Mouse (Mus musculus) megakaryocyte, embryonic 14.5 days (primary cell): Measurements from ENCODE around the gene Map1lc3a. TPM values are rescaled to one million over a fixed set of nuclear protein-coding genes. Genes with fewer than 3 reads are reported as not detected.

Source experiments
- H3K27me3 ChIP-seq: replicated peaks from 2 replicates; pipeline ENCODE3; 2012; ENCODE audit warnings: inconsistent platforms
- H3K36me3 ChIP-seq: replicated peaks from 2 replicates; pipeline ENCODE3; 2012; ENCODE audit warnings: low read length, inconsistent platforms, mixed read lengths
- H3K4me1 ChIP-seq: 2 replicates; pipeline ENCODE4 v1.6.1; 2012; ENCODE audit warnings: inconsistent platforms
- H3K4me3 ChIP-seq: replicated peaks from 2 replicates; pipeline ENCODE3; 2012; ENCODE audit warnings: moderate library complexity, mild to moderate bottlenecking, inconsistent platforms
- H3K9me3 ChIP-seq: 2 replicates; pipeline ENCODE4 v1.6.1; 2012; ENCODE audit warnings: inconsistent platforms
- FLI1 ChIP-seq: IDR thresholded peaks from 2 replicates; pipeline ENCODE4 v1.6.1; 2012; ENCODE audit warnings: low read length, inconsistent platforms, mixed read lengths
- GATA1 ChIP-seq: IDR thresholded peaks from 3 replicates; pipeline ENCODE4 v1.6.1; 2012; ENCODE audit warnings: mixed read lengths, low read length, inconsistent platforms, borderline replicate concordance
- polyA plus RNA-seq: library from polyadenylated mRNA; stranded (reverse); fragments of >175 nt; gene quantifications from 2 replicates; pipeline ENCODE4 v1.2.3, GENCODE M21; 2012; ENCODE audit warnings: low replicate concordance; ENCODE audit not compliant: insufficient read depth

The Map1lc3a gene
- polyA plus RNA-seq, 1 experiment: 47.3 TPM

DNA sequence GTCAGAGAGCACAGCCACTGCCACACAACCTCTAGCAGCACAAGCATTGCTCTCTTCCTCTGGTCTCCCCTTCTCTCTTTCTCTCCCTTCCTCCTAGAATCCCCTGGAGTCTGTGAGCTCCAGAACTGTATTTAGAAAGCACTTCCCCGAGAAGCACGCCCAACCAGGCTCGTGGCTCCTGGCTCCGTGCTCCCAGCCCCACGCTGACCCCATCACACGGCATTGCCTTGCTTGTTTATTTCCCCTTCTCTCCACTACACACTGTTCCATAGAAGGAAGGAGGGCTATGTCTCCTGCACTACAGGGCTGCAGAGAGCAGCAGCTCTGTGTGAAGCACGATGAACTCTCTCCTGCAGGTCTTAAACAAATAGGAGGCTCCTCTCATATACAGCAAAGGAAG lies 8.6 kb downstream of the Map1lc3a start:
- Histone ChIP-seq H3K4me1 (peaks cover 17% of the 10 kb centered on the region), H3K36me3 (peaks cover 51% of the 10 kb centered on the region), H3K27me3 (no peaks in the 10 kb centered on the region), H3K4me3 (no peak overlapping the region), H3K9me3 (no peaks in the 10 kb centered on the region)
- TF ChIP-seq GATA1: no peak

- TF ChIP-seq FLI1 (no peak), GATA1 (no peak)
- Histone ChIP-seq H3K4me3 (no peak overlapping the region), H3K4me1 (peaks cover 17% of the 10 kb centered on the region), H3K36me3 (peaks cover 55% of the 10 kb centered on the region), H3K27me3 (no peaks in the 10 kb centered on the region), H3K9me3 (no peaks in the 10 kb centered on the region)
Observed at GRCm38 (mm10) chr2:155285744-155286143, 9.6 kb downstream of the Map1lc3a start.

GRCm38 (mm10) chr2:155287456-155288250 lies 11.6 kb downstream of the Map1lc3a start:
- no peaks in the 10 kb centered on the region for H3K27me3 ChIP-seq
- no peak overlapping the region for H3K4me3 ChIP-seq
- TF ChIP-seq GATA1 (no peak), FLI1 (no peak)
- H3K36me3 ChIP-seq: peaks cover 64% of the 10 kb centered on the region
- peaks cover 17% of the 10 kb centered on the region for H3K4me1 ChIP-seq
- no peaks in the 10 kb centered on the region for H3K9me3 ChIP-seq

GRCm38 (mm10) chr2:155290066-155290465 lies 14.0 kb downstream of the Map1lc3a start:
- Histone ChIP-seq H3K27me3 (no peaks in the 10 kb centered on the region), H3K4me3 (no peak overlapping the region), H3K36me3 (peaks cover 58% of the 10 kb centered on the region), H3K9me3 (no peaks in the 10 kb centered on the region), H3K4me1 (peaks cover 17% of the 10 kb centered on the region)
- no peak for TF ChIP-seq GATA1
- no peak for TF ChIP-seq FLI1

DNA sequence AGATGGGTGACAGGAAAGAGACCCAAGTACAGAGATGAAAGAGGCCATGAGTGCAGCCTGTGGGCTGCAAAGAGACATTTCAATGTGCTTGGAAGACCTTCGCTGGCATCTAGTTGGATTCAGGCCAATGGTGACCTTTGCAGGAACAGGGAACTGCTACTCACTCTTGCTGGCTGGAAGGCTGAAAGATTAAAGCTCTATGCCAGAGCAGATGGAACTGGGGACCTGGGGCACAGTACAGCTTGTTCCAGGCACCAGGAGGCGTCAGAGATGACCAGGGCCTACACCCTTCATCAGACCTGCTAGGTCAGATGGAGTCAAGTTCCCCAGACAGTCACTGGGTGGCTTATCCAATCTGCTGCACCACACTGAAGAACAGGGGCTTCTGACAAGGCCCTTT lies 17.3 kb downstream of the Map1lc3a start:
- H3K4me1 ChIP-seq: peaks cover 11% of the 10 kb centered on the region
- peaks cover 76% of the 10 kb centered on the region for H3K36me3 ChIP-seq
- no peaks in the 10 kb centered on the region for H3K27me3 ChIP-seq
- TF ChIP-seq FLI1: no peak
- TF ChIP-seq GATA1: no peak
- H3K4me3 ChIP-seq: no peak overlapping the region
- H3K9me3 ChIP-seq: no peaks in the 10 kb centered on the region

DNA sequence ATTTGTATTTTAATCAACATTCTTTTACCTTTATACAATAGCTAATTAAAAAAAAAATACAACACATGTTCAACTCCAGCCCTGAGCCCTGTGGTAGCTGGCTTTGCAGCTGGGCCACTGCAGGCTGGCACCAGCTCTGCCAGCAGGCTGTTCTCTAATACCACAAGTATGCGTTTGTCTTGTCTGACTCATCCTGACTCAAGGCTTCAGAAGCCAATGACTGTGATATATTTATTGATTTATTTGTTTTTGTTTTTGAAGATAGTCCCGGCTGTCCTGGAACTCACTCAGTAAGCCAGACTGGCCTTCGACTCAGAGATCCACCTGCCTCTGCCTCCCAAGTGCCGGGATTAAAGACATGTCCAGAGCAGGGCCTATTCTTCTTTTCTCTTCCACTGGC lies 17.8 kb downstream of the Map1lc3a start:
- H3K36me3 ChIP-seq: peaks cover 79% of the 10 kb centered on the region
- no peaks in the 10 kb centered on the region for H3K9me3 ChIP-seq
- peaks cover 11% of the 10 kb centered on the region for H3K4me1 ChIP-seq
- no peak for TF ChIP-seq FLI1
- TF ChIP-seq GATA1: no peak
- no peaks in the 10 kb centered on the region for H3K27me3 ChIP-seq
- no peak overlapping the region for H3K4me3 ChIP-seq

- Histone ChIP-seq H3K9me3 (no peaks in the 10 kb centered on the region), H3K36me3 (peaks cover 77% of the 10 kb centered on the region), H3K4me3 (no peak overlapping the region), H3K4me1 (peaks cover 11% of the 10 kb centered on the region), H3K27me3 (no peaks in the 10 kb centered on the region)
- TF ChIP-seq FLI1 (no peak), GATA1 (no peak)
Observed at GRCm38 (mm10) chr2:155295453-155295852, 19.4 kb downstream of the Map1lc3a start.

DNA sequence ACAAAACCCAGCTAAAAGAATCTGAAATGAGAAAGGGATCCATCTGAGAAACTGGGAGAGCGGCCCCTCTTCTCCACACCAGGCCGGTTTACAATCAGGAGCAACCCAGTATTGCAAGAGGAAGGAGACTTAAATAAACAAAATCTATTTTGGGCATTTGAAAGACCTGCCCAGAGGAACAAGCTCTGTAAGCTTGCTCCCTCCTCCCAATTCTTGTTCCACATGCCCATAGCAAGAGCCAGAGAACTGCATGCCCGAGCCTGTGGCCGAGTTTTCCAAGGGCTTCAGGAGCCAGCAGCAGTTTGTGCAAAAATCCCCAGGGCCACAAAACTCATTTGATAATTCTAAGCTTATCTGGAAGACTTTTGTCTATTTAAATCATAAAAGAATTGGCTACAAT lies 23.5 kb downstream of the Map1lc3a start:
- TF ChIP-seq GATA1: no peak
- TF ChIP-seq FLI1: no peak
- H3K36me3 ChIP-seq: peaks cover 70% of the 10 kb centered on the region
- H3K9me3 ChIP-seq: no peaks in the 10 kb centered on the region
- no peaks in the 10 kb centered on the region for H3K27me3 ChIP-seq
- H3K4me1 ChIP-seq: peaks cover 17% of the 10 kb centered on the region
- no peak overlapping the region for H3K4me3 ChIP-seq

- Histone ChIP-seq H3K36me3 (peaks cover 45% of the 10 kb centered on the region), H3K9me3 (no peaks in the 10 kb centered on the region), H3K27me3 (no peaks in the 10 kb centered on the region), H3K4me1 (peaks cover 7% of the 10 kb centered on the region; the same call in 1 of the 2 replicates), H3K4me3 (no peak overlapping the region)
- TF ChIP-seq GATA1 (no peak), FLI1 (no peak)
Observed at GRCm38 (mm10) chr2:155308936-155309592, 33.0 kb downstream of the Map1lc3a start.

DNA sequence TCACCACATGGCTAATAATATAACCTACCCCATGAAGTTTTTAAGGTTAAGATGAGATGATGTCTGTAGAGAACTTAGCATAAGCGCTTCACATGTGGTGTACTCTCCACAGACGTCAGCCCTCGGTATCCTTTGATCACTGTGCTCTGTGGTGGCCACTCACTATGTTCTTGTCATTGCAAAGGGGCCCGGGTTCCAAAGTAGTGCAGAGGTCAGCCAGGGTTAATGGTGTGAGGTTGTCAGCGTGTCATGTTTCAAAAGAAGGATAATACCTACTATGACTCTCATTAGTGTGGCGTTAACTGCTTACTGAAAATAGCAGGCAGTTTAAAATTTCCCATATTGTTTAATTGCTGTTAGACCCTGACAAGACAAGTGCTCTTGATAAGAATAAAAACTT lies 37.6 kb downstream of the Map1lc3a start:
- Histone ChIP-seq H3K27me3 (peaks cover 9% of the 10 kb centered on the region), H3K4me3 (no peak overlapping the region), H3K9me3 (no peaks in the 10 kb centered on the region), H3K4me1 (peaks cover 23% of the 10 kb centered on the region), H3K36me3 (peaks cover 51% of the 10 kb centered on the region)
- TF ChIP-seq FLI1: no peak
- no peak for TF ChIP-seq GATA1

GRCm38 (mm10) chr2:155318618-155319017 lies 42.5 kb downstream of the Map1lc3a start:
- H3K27me3 ChIP-seq: peaks cover 15% of the 10 kb centered on the region
- no peak for TF ChIP-seq FLI1
- no peak for TF ChIP-seq GATA1
- H3K4me1 ChIP-seq: peaks cover 18% of the 10 kb centered on the region
- no peaks in the 10 kb centered on the region for H3K9me3 ChIP-seq
- H3K36me3 ChIP-seq: peaks cover 61% of the 10 kb centered on the region
- peak overlapping the region; percentile 80 for H3K4me3 ChIP-seq
